Mouse (Mus musculus) limb, embryonic 10.5 days (tissue): ENCODE measurements at regions not wholly inside any gene's neighbourhood (a gene's known extent, or its start where the extent isn't known, plus 50 kb on each side); places are given as distances from the start of the nearest gene placed in this dataset.
"Not testable (repeated sequence)": the region's sequence is repeated elsewhere in the genome, so short reads cannot be mapped to it uniquely, and the experiment has no call there.

Source experiments
- DNase-seq: peaks from one replicate; pipeline ENCODE4 v3.0.0-alpha.2; 2017; ENCODE audit warnings: low spot score
- H3K27ac ChIP-seq: fragments of 300-500 bp; sonication (generic); 2 replicates; pipeline ENCODE4 v1.5.1; 2016; ENCODE audit warnings: mild to moderate bottlenecking
- H3K27me3 ChIP-seq: fragments of 300-500 bp; sonication (generic); 2 replicates; pipeline ENCODE4 v1.6.1; 2016; ENCODE audit warnings: low read depth, mild to moderate bottlenecking; ENCODE audit not compliant: poor library complexity, severe bottlenecking
- H3K36me3 ChIP-seq: fragments of 300-500 bp; sonication (generic); 2 replicates; pipeline ENCODE4 v1.6.1; 2016; ENCODE audit warnings: mild to moderate bottlenecking, moderate library complexity
- H3K4me1 ChIP-seq: fragments of 300-500 bp; sonication (generic); 2 replicates; pipeline ENCODE4 v1.6.1; 2016
- H3K4me3 ChIP-seq: fragments of 300-500 bp; sonication (generic); 2 replicates; pipeline ENCODE4 v1.5.1; 2016; ENCODE audit warnings: mild to moderate bottlenecking, moderate library complexity
- H3K9me3 ChIP-seq: fragments of 300-500 bp; sonication (generic); replicated peaks from 2 replicates; pipeline ENCODE4 v1.6.1; 2016; ENCODE audit warnings: mild to moderate bottlenecking
- WGBS: fragments of 180-500 bp; shearing (Covaris S2); methylation state at CpG from one replicate; pipeline ENCODE4 v1.1.7; 2016; 5-methylcytosine and 5-hydroxymethylcytosine counted together

DNA sequence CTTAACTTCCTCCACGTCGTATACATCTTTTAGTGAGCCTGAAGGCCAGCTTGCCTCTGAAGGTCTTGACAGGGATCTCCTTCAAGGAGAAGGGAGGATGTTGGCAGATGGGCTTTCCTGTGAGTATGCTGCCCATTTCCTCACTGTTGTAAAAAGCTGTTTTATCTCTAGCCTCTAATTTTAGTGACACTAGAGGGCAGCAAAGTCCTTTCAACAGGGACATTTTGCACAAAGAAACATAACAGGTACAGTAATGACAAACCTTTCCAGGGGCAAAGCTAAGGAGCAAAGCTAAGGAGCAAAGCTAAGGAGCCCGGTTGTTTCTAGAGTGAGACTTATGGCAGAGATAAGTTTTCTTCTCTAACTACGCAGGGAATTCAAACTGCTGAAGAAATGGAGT, 59.0 kb upstream of the Kbtbd8 start:
- WGBS: 47% methylated on average over 4 of the region's 4 CpGs
- Histone ChIP-seq H3K9me3 (no peaks in the 10 kb centered on the region), H3K27ac (no peak overlapping the region), H3K4me1 (peaks cover 9% of the 10 kb centered on the region; the same call in 1 of the 2 replicates), H3K4me3 (no peak overlapping the region), H3K36me3 (no peaks in the 10 kb centered on the region), H3K27me3 (no peaks in the 10 kb centered on the region)
- no peak for DNase-seq

GRCm38 (mm10) chr6:95056222-95056621, 60.8 kb upstream of the Kbtbd8 start:
- H3K9me3 ChIP-seq: no peaks in the 10 kb centered on the region
- no peak overlapping the region for H3K4me3 ChIP-seq
- no peak for DNase-seq
- H3K27ac ChIP-seq: no peak overlapping the region
- no peaks in the 10 kb centered on the region for H3K36me3 ChIP-seq
- peaks cover 9% of the 10 kb centered on the region; the same call in 1 of the 2 replicates for H3K4me1 ChIP-seq
- WGBS: 97% methylated on average over 2 of the region's 2 CpGs
- H3K27me3 ChIP-seq: no peaks in the 10 kb centered on the region

- Histone ChIP-seq H3K4me3 (no peak overlapping the region), H3K9me3 (no peaks in the 10 kb centered on the region), H3K27ac (no peak overlapping the region), H3K4me1 (peaks cover 9% of the 10 kb centered on the region; the same call in 1 of the 2 replicates), H3K27me3 (no peaks in the 10 kb centered on the region), H3K36me3 (no peaks in the 10 kb centered on the region)
- no peak for DNase-seq
- 59% methylated on average over 9 of the region's 9 CpGs for WGBS
Observed at GRCm38 (mm10) chr6:95053717-95054382, 63.2 kb upstream of the Kbtbd8 start.

GRCm38 (mm10) chr6:95041351-95041750, 75.7 kb upstream of the Kbtbd8 start:
- H3K36me3 ChIP-seq, H3K4me1 ChIP-seq, H3K4me3 ChIP-seq, H3K27me3 ChIP-seq, H3K9me3 ChIP-seq, DNase-seq, H3K27ac ChIP-seq: not testable (repeated sequence)
- 14% methylated on average over 7 of the region's 10 CpGs for WGBS

- no peaks in the 10 kb centered on the region for H3K36me3 ChIP-seq
- no peak overlapping the region for H3K4me3 ChIP-seq
- H3K27me3 ChIP-seq: no peaks in the 10 kb centered on the region; the same call in 1 of the 2 replicates
- H3K27ac ChIP-seq: no peak overlapping the region
- WGBS: 31% methylated on average over 4 of the region's 4 CpGs
- no peak for DNase-seq
- no peaks in the 10 kb centered on the region for H3K9me3 ChIP-seq
- H3K4me1 ChIP-seq: peaks cover 20% of the 10 kb centered on the region; the same call in 1 of the 2 replicates
Observed at GRCm38 (mm10) chr6:95024239-95024638, 92.8 kb upstream of the Kbtbd8 start.

DNA sequence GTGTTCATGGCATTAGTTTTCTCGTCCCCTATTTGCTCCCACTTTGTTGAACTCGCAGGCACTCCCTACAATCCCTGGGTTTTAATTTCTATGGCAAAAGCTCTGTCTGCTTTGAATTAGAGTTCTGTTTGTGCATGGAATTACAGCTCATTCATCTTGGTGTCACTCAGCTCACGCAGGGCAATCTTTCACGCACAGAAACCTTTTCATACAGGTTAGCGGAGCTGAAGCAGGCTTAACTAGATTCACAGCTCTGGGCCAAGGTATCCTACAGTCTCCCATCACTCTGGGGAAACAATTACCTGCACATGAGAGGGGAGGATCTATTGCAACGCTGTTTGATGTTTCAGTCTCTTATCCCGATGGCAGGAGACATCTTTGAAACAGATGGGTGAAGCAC, 95.3 kb upstream of the Kbtbd8 start:
- WGBS: 39% methylated on average over 7 of the region's 7 CpGs
- H3K4me3 ChIP-seq: no peak overlapping the region
- H3K4me1 ChIP-seq: peaks cover 33% of the 10 kb centered on the region
- no peaks in the 10 kb centered on the region; the same call in 1 of the 2 replicates for H3K27me3 ChIP-seq
- no peak for DNase-seq
- H3K9me3 ChIP-seq: no peaks in the 10 kb centered on the region
- H3K27ac ChIP-seq: no peak overlapping the region
- H3K36me3 ChIP-seq: no peaks in the 10 kb centered on the region

GRCm38 (mm10) chr6:95017911-95018310, 99.1 kb upstream of the Kbtbd8 start:
- H3K27ac ChIP-seq: peak overlapping the region; percentile 19; the same call in 1 of the 2 replicates
- WGBS: 46% methylated on average over 4 of the region's 4 CpGs

DNA sequence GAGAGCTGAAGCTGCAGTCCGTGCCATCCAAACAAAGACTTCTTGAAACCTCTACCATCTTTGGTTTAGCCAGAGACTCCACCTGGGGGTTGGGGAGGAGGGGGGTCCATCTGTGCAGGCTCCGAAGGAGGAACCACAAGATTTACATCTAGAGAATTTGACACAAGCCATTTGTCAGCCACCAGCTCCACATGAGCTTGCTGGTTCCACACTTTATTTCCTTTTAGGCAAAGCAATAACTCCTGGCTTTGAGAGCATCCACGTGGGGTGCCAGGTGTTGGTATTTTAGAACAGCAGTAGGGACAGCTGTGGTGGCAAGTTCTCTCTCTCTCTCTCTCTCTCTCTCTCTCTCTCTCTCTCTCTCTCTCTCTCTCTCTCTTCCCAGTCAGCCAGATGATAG, 99.6 kb upstream of the Kbtbd8 start:
- Histone ChIP-seq H3K9me3 (no peaks in the 10 kb centered on the region), H3K27ac (peak overlapping the region; percentile 61; the same call in 1 of the 2 replicates), H3K4me3 (no peak overlapping the region), H3K4me1 (peaks cover 31% of the 10 kb centered on the region), H3K36me3 (no peaks in the 10 kb centered on the region), H3K27me3 (no peaks in the 10 kb centered on the region)
- 45% methylated on average over 3 of the region's 3 CpGs for WGBS
- peak; percentile 58 for DNase-seq

More at GRCm38 (mm10) chr6:95017911-95018310, 99.1 kb upstream of the Kbtbd8 start:
- no peaks in the 10 kb centered on the region for H3K9me3 ChIP-seq
- no peaks in the 10 kb centered on the region; the same call in 1 of the 2 replicates for H3K27me3 ChIP-seq
- DNase-seq: peak; percentile 43
- H3K36me3 ChIP-seq: no peaks in the 10 kb centered on the region
- peaks cover 33% of the 10 kb centered on the region for H3K4me1 ChIP-seq
- H3K4me3 ChIP-seq: no peak overlapping the region

DNA sequence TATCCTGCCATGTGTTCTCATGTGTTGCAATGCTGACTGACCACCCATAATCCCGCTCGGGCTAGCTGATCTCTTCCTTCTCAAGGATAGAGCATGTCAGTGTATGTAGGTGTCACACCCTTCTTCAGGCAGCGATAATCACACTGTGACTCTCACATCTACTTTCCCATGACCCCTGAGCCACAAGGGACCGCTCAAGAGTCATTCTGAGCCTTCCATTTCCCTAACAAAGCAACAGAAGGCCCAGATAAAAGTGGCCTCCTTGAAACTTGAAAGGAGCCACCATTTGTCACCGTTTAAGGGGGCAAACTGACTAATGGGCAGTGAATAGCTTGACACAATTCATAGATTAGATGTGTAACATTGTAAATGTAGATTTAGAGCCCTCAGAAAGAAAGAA, 103.9 kb upstream of the Kbtbd8 start:
- Histone ChIP-seq H3K4me1 (peaks cover 13% of the 10 kb centered on the region), H3K27ac (no peak overlapping the region), H3K4me3 (no peak overlapping the region), H3K27me3 (no peaks in the 10 kb centered on the region), H3K9me3 (no peaks in the 10 kb centered on the region), H3K36me3 (no peaks in the 10 kb centered on the region)
- WGBS: 29% methylated on average over 5 of the region's 5 CpGs
- DNase-seq: no peak

- WGBS: 86% methylated on average over 2 of the region's 2 CpGs
- H3K4me1 ChIP-seq: no peaks in the 10 kb centered on the region
- no peak for DNase-seq
- no peaks in the 10 kb centered on the region for H3K27me3 ChIP-seq
- no peak overlapping the region for H3K4me3 ChIP-seq
- H3K36me3 ChIP-seq: no peaks in the 10 kb centered on the region
- no peaks in the 10 kb centered on the region for H3K9me3 ChIP-seq
- H3K27ac ChIP-seq: no peak overlapping the region
Observed at GRCm38 (mm10) chr6:95006485-95006884, 110.6 kb upstream of the Kbtbd8 start.

GRCm38 (mm10) chr6:95003716-95004115, 113.3 kb upstream of the Kbtbd8 start:
- Histone ChIP-seq H3K27me3 (no peaks in the 10 kb centered on the region), H3K36me3 (no peaks in the 10 kb centered on the region), H3K27ac (no peak overlapping the region), H3K4me3 (no peak overlapping the region), H3K4me1 (no peaks in the 10 kb centered on the region), H3K9me3 (no peaks in the 10 kb centered on the region)
- no peak for DNase-seq
- WGBS: 51% methylated on average over 3 of the region's 3 CpGs

- H3K27me3 ChIP-seq: no peaks in the 10 kb centered on the region
- H3K4me3 ChIP-seq: no peak overlapping the region
- DNase-seq: no peak
- no peaks in the 10 kb centered on the region for H3K36me3 ChIP-seq
- H3K27ac ChIP-seq: no peak overlapping the region
- H3K9me3 ChIP-seq: no peaks in the 10 kb centered on the region
- no peaks in the 10 kb centered on the region for H3K4me1 ChIP-seq
- WGBS: 81% methylated on average over 4 of the region's 4 CpGs
Observed at GRCm38 (mm10) chr6:94999562-94999961, 117.5 kb upstream of the Kbtbd8 start.

DNA sequence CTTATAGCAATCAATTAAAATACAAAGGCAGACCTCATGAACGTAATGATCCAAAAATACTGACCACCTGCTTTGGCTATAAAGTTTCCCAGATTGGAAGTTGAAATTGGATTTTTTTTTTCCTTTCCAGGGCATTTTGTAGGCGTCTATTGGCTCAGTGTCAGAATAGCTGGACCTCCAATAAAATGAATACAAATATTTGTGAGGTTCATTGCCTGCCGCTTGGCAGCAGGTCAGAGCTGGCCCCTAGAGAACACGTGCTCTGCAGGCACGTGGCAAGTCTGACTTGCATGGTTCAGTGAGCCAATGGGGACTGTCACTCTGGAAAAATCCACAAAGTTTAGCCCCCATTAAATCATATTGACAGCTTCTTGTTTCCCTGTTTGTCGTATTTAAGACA, 118.0 kb upstream of the Kbtbd8 start:
- no peak overlapping the region for H3K4me3 ChIP-seq
- H3K9me3 ChIP-seq: no peaks in the 10 kb centered on the region
- H3K36me3 ChIP-seq: no peaks in the 10 kb centered on the region
- WGBS: 76% methylated on average over 6 of the region's 6 CpGs
- no peaks in the 10 kb centered on the region for H3K4me1 ChIP-seq
- no peaks in the 10 kb centered on the region for H3K27me3 ChIP-seq
- no peak for DNase-seq
- no peak overlapping the region for H3K27ac ChIP-seq

DNA sequence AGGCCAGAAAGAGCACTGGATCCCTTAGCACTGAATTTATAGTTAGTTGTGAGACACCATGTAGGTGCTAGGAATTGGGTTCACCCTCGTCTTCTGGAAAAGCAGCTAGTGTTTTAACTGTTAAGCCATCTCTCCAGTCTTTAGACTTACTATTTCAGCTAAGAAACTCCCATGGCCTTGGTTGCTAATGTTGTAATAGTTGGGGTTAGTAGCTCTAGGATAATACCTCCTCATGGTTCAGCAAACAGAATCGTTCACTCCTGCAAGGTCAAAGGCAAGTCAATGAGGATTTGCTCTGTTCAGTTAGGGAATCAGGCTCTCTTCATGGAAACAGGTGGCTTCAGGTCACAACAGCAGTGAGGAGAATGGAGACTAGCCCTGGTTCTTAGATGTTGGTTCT, 118.7 kb upstream of the Kbtbd8 start:
- H3K27ac ChIP-seq: no peak overlapping the region
- H3K4me3 ChIP-seq: no peak overlapping the region
- no peaks in the 10 kb centered on the region for H3K4me1 ChIP-seq
- DNase-seq: no peak
- no peaks in the 10 kb centered on the region for H3K9me3 ChIP-seq
- no peaks in the 10 kb centered on the region for H3K27me3 ChIP-seq
- WGBS: 88% methylated on average over 2 of the region's 2 CpGs
- no peaks in the 10 kb centered on the region for H3K36me3 ChIP-seq
